Mouse (Mus musculus) effector memory CD4-positive, alpha-beta T cell, adult 7 months (primary cell): ENCODE measurements around the gene Frk. TPM values are rescaled to one million over a fixed set of nuclear protein-coding genes. Genes with fewer than 3 reads are reported as not detected.

ENCODE experiments used
- polyA plus RNA-seq: library from polyadenylated mRNA; unstranded; fragments of 100-300 nt; shearing (Covaris generic); gene quantifications from one replicate; pipeline ENCODE4 v1.2.1, GENCODE M21; 2017

The Frk gene
- 0.50 TPM for polyA plus RNA-seq

DNA sequence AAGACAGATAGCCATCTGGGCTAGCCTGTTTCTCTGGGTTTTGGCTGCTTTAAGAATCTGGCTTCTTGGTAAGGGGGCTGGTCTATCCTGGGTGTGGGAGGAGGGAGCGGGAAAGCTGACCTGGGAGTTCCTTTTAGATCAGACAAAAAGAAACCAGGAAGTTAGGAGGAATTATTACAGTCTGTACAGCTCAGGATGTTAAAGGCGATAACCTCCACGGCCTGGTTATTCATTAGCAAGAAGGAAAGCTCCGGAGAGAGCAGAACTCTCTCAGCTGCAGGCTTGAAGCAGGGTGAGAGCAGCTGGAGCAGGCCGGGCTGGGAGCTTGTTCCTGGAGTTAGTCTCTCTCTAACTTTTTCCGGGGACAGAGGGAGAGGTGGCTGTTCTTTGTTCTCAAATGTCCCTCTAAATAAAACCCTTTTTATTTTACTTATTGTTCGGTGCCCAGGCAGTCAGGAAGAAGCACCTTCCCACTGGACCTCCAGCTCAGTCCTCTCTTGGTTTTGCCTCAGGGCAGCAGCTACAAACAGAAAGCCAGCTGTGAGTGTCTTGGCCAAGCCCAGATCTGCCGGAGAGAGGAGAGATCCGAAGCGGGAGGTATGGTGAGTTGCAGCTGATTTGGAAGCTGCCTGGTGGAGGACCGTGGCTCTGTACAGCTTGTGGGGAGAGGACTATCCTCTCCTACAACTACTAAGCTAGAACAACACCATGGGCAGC, at the start of gene Frk:
Gene Frk (plus strand): TSS at position 103 of the 717 bp plus-strand sequence.

Other genes with a start within 250 kb of the Frk start
- gene Tspyl1, start 201.2 kb upstream of the Frk start, polyA plus RNA-seq, result 112 TPM
- 10.0 TPM for gene Tspyl4, start 186.0 kb upstream of the Frk start, polyA plus RNA-seq
- gene Col10a1, start 93.4 kb upstream of the Frk start, polyA plus RNA-seq, result 0.28 TPM
- gene Nt5dc1, start 64.8 kb upstream of the Frk start, polyA plus RNA-seq, result 45.4 TPM